Mouse (Mus musculus) spleen, adult 2 months (tissue): ENCODE results near the gene Nufip1.

Experiments
- CTCF ChIP-seq: fragments of 200-500 bp; IDR thresholded peaks from 2 replicates; pipeline ENCODE4 v1.5.1; 2011; ENCODE audit warnings: mild to moderate bottlenecking, inconsistent platforms; ENCODE audit not compliant: insufficient read depth, insufficient read length, insufficient replicate concordance; ENCODE audit errors: extremely low read depth
- POLR2A ChIP-seq: fragments of 200-500 bp; IDR thresholded peaks from 2 replicates; pipeline ENCODE4 v1.6.1; 2011; ENCODE audit warnings: low read depth, low read length, inconsistent platforms

DNA sequence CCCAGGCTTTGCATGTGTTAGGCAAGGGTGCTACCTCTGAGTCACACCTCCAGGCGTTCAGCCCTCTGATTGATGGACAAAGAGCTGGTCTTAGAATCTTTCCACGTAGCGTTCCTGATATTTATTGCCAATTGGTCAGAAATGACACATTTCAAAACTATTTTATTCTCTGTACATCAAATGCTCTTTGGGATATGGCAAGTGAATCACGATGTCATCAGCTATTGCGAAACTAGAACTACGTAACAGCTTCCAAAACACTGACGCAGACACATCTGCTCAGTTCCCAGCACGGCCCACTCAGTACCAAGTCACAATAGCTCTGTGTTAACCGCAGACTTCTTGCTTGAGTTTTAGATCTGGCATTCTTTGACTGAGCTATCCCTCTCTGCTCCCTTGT is 11.1 kb upstream of the Nufip1 start:
- TF ChIP-seq CTCF (no peak), POLR2A (no peak)
